Mouse (Mus musculus) kidney, postnatal 10 days (tissue): ENCODE results near the gene Plgrkt.

Experiments
- DNase-seq: peaks from one replicate; pipeline ENCODE4 v3.0.0; 2021; ENCODE audit warnings: mixed read lengths

The Plgrkt gene

DNA sequence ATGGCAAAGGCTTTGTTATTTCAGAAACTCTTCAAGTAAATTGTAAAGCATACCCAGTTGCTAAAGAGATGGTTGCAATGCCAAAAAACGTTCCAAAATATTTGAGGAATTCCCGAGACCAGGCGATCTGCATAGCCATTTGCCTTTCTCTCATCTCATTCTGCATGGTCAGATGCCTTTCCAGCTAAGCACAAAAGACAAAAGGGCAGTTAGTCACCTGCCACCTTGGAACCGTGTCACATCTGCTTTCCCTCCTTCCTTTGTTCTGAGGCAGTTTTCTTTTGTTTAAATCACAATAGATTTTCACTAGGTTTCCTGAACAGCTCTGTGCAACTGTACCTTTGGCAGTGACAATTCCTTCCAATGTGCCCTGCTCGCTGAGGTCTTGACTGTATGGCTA is 16.2 kb downstream of the Plgrkt start:
- DNase-seq: no peak

DNA sequence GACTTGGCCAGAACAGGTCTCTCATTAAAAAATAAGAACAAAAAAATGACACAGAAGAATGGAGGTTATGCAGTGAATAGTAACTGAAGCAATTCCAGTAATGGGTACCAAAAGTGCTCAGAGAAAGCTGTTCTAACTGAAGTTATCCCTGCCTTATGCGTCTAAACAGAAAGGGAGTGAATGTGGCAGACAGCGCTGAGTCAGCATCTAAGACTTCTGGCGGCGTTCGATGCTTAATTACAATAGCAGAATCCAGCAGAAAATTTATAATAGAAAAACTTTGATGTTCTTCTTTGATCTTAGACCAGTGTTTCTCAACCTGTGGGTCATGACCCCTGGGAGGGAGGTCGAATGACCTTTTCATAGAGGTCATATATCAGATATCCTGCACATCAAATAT is 21.6 kb downstream of the Plgrkt start:
- DNase-seq: no peak

DNA sequence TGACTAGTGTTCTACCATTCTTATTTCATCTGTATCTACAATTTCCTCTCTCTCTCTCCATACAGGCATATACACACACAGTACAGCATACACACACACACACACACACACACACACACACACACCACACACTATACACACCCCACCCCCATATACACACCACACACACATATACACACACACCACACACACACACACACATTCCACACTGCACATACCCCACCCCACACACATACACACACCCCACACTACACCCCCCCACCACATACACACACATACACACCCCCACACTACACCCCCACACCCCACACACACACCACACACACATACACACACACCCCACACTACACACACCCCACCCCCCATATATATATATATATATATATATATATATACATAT is 22.3 kb downstream of the Plgrkt start:
- no peak for DNase-seq

DNA sequence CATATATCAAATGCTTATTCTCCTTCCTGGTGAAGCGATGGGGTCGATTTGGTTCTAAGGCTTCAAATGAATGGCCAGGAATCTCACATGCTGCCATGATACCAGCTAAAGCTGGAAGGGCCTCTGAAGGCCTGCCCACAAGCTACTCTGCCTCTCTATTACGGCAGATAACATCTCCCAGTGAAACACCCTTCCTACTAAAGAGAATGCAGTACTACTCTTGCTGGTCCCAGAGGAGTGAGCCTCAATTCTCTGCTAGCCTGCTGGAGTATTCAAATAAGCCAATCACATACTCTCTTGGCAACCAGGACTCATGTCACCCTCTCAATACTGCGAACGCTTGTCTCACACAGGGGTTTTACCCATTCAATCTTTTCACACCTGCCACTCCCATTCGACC is 24.9 kb downstream of the Plgrkt start:
- DNase-seq: no peak

DNA sequence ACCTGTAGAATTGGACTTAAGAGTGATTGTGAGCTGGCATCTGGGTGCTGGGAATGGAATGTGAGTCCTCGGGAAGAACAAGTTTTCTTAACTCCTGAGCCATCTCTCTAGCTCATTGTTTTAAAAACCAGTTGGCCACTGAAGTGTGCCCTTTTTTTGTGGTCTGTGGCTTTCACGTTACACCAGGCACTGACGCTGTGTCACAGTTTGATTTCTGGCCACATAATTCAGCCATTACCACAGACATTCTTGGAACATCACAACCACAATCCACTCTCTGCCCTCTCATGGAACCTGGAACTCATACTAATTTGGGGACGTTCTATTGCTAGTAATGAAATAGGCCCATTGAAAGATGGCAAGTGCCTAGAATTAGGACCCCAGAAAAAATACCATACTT is 26.2 kb downstream of the Plgrkt start:
- DNase-seq: no peak

DNA sequence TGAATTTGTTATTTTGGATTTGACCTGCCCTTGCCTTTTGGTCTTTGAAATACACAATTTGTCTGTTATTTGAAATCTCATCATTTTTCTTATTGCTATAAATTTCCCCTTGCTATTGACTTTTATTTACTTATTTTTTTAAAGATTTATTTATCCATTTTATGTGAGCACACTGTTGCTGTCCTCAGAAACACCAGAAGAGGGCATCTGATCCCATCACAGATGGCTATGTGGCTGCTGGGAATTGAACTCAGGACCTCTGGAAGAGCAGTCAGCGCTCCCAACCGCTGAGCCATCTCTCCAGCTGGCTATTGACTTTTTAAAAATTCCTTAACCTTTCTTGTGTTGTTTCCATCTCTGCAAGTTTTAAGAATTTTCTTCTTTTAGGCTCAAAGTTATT is 30.6 kb downstream of the Plgrkt start:
- DNase-seq: no peak

DNA sequence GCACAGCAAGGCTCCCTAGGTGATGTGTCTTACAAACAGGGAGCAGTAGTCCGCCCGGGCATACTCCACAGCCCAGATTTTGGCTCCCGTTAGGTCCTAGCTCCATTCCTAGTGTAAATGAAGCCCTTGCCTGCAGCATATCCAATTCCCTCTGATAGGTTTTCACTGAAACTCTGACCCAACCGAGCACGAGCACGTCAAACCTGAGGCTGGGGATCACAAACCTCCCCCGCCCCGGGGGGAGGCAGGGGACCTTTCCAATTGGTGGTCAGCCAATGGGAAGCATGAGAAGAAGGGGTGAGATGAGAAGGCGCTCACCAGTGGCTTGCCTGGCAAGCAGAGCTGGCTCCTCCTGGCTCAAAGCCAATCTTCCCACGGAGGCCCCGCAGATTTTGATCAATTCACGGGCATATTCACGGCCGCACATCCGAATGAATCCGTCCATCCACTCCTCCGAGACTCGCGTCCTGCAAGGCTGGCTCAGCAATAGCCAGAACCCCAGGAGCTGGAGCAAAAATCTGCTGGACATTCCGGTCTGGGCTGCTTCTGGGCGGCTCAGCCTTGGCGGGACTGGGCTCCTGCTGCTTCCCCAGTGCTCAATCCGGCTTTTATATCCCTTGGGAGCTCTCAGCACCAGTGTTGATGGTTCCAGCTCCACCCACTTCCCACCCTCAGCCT is 33.0 kb downstream of the Plgrkt start, which contains the start of gene Rln1:
Gene Rln1, minus strand, starts transcription at position 603 of the 678 bp plus-strand sequence.
- peak; percentile 62 for DNase-seq

DNA sequence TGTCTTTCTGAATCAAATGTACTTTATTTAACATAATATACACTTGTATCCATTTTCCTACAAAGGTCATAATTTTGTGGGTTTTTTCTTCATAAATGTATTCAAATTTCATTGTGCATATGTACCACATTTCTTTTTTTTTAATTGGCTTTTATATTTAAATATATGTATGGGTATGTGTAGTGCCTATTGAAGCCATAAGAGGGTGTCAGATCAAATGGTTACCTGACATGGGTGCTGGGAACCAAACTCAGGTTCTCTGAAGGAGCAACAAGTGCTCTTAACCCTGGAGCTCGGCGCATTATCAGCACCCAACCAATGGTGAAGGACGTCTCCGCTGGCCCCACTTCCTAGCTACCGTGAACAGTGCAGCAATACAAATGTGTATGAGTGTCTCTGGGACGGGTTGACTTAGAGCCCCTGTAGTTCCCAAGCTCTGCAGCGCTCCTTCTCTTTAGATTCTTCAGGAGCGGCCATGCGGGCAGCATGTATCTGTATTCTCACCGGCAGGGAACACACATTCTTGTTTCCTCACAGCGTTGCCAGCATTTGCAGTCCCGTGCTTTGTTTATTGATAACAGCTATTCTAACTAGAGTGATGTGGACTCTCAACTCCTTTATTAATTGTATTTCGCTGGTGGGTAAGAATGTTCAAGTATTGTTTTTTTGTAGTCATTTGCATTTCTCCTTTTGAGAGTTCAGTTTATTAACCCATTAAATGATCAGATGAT is 40.2 kb downstream of the Plgrkt start:
- DNase-seq: no peak

DNA sequence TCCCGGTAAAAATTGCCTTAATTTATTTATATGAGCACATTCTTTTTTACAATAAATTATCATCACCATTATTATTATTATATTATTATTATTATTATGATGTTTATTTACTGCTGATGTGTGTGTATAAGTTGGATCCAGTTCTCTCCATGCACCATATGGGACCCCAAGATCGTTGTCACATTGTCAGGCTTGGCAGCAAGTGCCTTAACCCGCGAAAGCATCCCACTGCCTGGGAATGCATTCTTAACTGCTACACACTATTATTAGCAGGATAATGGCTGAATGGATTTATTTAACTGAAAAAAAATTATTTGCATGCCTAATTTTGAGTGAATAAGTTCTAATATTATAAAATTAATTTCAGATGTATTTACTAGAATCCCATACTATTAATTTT is 40.8 kb downstream of the Plgrkt start:
- no peak for DNase-seq

DNA sequence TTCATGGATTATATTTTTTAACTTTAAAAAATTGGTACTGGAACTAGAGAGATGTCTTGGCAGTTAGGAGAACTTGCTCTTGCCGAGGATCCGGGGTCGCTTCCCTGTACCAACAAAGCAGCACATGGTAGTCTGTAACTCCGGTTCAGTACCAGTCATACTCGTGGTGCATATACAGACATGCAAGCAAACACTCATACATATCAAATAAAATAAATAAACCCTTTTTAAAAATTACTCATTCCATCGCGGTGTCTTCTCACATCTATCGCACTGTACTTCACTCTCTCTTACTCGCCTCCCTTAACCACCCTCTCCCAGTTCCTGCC is 41.4 kb downstream of the Plgrkt start:
- no peak for DNase-seq

DNA sequence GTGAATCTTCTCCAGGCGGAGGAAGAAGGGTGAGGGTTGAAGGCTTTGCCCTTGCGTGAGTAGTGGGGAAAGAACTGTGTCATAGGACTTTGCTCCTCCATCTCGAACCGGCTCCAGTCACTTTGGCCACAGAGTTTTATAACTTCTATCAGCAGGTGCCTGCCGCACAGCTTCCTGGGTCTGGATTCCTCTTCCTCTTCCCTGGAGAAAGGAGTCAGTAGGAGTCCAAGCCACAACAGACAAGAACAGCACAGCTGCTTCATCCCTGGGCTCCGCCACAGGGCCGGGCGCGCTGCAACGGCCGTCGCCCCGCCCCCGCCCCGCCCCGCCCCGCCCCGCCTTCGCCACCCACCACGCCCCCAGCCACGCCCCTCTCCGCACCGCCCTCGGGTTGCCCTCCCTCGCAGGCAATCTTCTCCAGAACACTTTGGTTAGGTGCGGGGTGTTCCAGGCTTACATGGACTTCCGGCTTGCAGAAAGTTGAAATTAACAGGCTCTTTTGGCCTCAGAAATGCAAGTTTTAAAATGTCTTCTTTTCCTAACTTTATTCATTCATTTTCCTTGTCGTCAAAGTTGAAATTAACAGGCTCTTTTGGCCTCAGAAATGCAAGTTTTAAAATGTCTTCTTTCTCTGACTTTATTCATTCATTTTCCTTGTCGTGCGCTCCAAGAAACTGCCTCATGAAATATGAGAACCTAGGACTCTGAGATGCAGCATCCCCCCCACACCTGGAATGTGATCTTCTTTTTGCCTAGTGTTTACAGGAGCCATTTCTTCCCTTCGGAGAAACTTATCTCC is 41.9 kb downstream of the Plgrkt start, which contains the start of gene Insl6:
Gene Insl6, minus strand, starts transcription at position 304 of the 799 bp plus-strand sequence.
- peak; percentile 87 for DNase-seq

DNA sequence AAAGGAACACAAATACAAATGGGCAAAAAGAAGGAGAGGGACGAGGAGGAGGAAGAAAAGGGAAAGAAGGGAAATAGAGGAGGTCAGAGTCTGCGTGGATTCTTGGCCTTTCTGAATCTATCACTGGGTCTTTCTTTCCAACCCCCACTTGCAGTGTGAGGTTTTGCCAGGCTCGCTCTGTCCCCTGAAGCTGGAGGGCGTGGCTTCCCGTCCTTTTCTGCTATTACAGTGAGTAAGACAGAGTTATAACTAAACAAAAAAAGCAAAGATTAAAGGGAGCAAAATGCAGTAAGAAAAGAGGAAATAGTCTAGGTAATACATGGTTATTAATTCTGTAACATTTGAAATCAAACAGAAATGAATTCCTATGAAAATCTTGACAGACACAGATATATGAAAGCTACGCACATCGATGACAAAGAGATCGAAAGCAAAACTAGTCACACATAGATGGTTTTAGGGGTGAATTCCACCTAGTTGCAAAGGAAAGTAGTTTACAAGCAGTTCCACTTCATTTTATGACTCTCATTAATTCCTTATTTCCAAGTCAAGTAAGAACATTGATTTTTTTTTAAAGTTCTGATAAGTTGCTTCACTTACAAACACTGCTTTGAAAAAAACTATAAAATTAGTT is 43.7 kb downstream of the Plgrkt start:
- no peak for DNase-seq

DNA sequence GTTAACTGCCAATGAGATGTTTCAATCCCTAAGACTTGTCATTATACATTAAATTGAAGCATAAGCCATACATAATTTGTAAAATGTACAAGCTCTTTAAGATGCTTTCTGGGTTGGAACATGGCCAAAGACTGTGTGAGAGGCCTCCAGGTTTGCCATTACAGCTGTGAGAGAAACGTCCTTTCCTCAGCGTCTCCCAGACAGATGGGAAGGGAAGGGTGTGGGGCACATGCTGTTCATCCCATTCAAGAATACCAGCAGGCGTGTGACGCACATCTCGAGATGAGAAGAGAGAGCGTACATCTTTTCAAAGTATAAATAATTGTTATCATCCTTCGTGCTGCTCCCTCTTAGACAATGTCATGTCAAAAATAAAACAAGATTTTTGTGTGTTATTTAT is 54.5 kb downstream of the Plgrkt start:
- no peak for DNase-seq

DNA sequence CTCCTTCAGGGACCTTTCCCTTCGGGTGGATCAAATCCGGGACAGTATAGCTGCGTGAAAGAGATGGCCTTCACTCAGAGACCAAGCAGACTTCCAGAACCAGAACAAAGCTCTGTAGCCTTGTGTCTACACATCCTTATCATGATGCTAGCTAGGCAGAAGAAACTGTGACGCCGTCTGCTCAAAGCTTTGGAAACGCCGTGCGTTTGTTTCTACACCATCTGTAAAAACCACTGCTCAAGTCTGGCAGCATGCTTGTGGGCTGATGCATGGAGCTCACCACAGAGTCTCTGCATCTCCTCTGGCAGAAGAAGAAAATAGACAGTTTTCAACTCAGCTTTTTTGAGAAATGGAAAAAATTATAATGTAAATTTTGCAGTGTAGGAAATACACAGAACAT is 55.4 kb downstream of the Plgrkt start:
- DNase-seq: no peak

DNA sequence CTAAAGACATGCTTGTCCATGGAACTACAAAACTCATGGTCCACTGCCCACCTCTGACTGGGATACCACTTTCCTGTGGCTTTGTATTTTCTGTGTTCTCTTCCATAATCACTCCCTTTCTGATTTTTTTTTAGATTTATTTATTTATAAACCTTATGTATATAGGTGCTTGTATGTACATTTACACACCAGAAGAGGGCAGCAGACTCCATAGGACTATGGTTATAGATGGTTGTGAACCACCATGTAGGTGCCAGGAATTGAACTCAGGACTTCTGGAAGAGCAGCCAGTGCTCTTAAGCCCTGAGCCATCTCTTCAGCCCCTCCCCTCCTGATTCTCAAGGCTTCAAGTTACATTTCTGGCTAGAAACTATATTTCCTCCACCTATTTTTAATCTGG is 58.4 kb downstream of the Plgrkt start:
- DNase-seq: no peak

DNA sequence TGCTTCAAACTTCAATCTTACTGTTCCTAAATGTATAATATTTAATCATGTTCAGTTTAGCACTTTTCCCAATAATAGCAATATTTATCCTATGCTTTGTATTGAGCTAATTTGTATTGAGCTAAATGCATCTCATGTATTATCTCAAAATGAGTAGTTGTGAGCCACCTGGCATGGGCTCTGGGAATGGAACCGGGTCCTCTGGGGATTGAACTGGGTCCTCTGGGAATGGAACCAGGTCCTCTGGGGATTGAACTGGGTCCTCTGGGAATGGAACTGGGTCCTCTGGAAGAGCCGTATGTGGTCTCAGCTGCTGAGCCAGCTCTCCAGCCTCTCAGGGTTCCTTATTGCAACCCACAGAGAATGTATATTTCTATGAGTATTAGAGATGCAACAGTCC is 65.1 kb downstream of the Plgrkt start:
- no peak for DNase-seq

DNA sequence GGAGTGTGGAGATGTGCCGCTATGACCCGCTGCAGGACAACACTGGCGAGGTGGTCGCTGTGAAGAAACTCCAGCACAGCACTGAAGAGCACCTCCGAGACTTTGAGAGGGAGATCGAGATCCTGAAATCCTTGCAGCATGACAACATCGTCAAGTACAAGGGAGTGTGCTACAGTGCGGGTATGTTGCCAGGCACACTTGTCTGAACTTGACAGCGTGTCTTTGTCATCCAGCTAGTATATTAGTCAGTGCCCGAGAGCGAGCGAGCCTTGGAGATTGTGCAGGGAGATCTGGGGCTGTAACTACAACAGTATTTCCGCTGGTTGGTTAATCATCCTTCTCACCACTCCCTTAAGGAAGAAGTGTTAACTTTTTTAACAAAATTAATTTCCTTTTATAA is 66.3 kb downstream of the Plgrkt start:
- no peak for DNase-seq
